Mouse (Mus musculus) liver, adult 2 months (tissue): ENCODE results near the gene Trpc1.

Experiments used
- CTCF ChIP-seq: fragments of 200-500 bp; IDR thresholded peaks from 2 replicates; pipeline ENCODE4 v1.5.1; 2011; ENCODE audit warnings: low read depth, low read length, control low read depth
- POLR2A ChIP-seq: fragments of 200-500 bp; IDR thresholded peaks from 2 replicates; pipeline ENCODE4 v1.6.1; 2011; ENCODE audit warnings: low read length, control low read depth; ENCODE audit not compliant: insufficient read depth; ENCODE audit errors: extremely low read depth

GRCm38 (mm10) chr9:95736238-95736637 is 13.9 kb downstream of the Trpc1 start:
- TF ChIP-seq POLR2A (no peak), CTCF (no peak)
